Mouse (Mus musculus): ENCODE results near the gene Myo10.

Gene Myo10

GRCm38 (mm10) chr15:25795496-25795895 lies 173.2 kb downstream of the Myo10 start:
- DNase-seq (ENCODE audit: low read depth in 1 of 2, low spot score in 2 of 2) = no peak

- DNase-seq (ENCODE audit: low read depth in 1 of 2, low spot score in 2 of 2) = no peak
Measured at GRCm38 (mm10) chr15:25796353-25796752, 174.0 kb downstream of the Myo10 start.

DNA sequence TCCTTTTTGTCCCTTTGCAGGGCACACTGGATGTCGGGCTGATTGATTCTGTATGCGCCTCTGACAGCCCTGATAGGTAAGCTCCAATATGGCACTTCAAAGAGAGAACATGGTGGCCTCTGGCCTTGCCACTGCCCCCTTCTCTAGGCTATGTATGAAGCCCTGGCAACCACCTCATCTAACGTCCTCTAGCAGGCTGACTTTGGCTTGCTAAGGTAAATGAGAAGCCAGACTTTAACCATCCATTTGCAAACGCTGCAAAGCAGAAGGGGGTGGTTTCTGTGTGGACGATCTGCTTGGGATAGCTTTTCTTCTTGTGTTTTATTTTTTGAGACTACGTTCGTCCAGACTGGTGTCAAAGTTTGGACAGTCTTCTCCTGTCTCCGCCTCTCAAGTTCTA lies 174.9 kb downstream of the Myo10 start:
- no peak for DNase-seq (ENCODE audit: low read depth in 1 of 2, low spot score in 2 of 2)

- DNase-seq (ENCODE audit: low read depth in 1 of 2, low spot score in 2 of 2) = no peak
Measured at GRCm38 (mm10) chr15:25797888-25798287, 175.6 kb downstream of the Myo10 start.

DNA sequence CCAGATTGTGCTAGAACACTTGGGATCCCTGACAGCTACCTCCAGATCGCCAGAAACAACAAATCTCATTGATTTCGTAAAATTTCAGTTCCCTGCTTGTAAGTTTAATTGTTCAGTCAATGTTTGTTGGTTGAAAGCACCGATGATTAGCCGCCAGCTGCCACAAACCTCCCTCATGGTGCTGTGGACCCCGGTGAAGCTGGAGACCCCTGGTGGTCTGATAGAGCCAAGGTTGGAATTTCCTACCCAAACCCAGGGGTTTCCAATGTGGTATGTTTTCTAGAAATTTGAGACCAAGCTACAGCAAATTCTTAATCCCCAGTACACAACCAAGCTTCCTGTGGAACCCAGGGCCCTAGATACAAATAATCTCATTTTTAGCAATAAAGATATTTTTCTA lies 179.4 kb downstream of the Myo10 start:
- no peak for DNase-seq (ENCODE audit: low read depth in 1 of 2, low spot score in 2 of 2)

GRCm38 (mm10) chr15:25802194-25802593 lies 179.9 kb downstream of the Myo10 start:
- DNase-seq (ENCODE audit: low read depth in 1 of 2, low spot score in 2 of 2) = no peak

DNA sequence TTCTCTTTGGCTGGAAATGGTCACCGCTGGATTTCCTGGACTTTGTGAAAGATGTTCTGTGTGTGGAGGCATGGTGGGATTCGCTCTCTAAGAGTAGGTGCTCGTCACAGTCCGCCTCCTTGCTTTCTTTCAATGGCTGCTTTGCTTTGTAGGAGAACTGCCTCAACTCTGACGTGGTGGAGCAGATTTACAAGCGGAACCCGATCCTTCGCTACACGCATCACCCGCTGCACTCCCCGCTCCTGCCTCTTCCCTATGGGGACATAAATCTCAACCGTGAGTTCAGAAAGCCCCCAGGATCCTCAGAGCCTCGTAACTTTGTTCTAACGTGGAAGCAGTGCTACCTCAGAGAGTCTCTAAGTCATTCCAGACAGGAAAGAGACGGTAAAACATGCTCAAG lies 180.8 kb downstream of the Myo10 start:
- no peak for DNase-seq (ENCODE audit: low read depth in 1 of 2, low spot score in 2 of 2)

DNA sequence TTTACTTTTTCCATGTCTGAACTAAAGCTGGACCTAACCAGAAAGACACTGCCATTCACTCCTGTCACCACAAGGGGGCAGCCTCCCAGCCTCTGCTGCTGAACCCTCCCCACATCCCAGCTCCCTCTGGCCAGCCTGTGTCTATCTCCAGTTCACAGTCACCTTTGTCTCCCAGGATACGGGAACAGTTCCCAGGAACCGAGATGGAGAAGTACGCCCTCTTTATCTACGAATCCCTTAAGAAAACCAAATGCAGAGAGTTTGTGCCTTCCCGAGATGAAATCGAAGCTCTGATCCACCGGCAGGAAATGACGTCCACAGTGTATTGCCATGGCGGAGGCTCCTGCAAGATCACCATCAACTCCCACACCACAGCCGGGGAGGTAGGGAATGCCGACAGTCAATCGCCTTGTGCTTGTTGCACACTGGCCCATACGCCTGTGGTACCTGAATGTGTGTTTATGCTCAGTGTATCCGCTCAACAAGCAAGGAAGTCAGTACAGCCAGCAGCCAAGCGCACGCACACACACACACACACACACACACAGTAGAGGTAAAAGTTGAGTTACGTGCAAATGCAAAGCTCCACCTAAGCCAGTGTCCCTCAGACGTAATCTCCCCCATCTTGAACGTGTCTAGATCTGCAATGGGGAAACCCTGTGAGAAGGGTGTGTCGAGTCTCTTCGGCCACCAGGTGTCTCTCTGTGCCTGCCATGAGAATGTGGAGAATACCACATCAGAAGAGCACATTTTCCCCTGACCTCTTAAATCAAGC lies 183.2 kb downstream of the Myo10 start:
- DNase-seq (ENCODE audit: low read depth in 1 of 2, low spot score in 2 of 2) = peak; percentile 22 to 59

DNA sequence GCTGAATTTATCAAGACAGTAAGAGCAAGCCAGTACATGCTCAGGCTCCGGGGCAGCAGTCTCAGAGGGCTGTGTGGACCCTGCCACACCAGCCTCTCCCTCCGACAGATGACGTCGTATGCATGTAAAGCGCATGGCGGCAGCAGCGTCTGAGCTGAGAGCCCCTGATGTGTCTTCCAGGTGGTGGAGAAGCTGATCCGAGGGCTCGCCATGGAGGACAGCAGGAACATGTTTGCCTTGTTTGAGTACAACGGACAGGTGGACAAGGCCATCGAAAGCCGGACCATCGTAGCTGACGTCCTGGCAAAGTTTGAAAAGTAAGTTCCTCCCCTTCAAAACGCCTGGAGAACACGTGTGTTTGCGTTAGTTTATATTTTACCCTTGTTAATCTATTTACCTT lies 184.0 kb downstream of the Myo10 start:
- DNase-seq (ENCODE audit: low read depth in 1 of 2, low spot score in 2 of 2) = no peak

- no peak for DNase-seq (ENCODE audit: low read depth in 1 of 2, low spot score in 2 of 2)
Measured at GRCm38 (mm10) chr15:25806878-25807277, 184.6 kb downstream of the Myo10 start.

GRCm38 (mm10) chr15:25808677-25809460 lies 186.5 kb downstream of the Myo10 start:
- no peak for DNase-seq (ENCODE audit: low read depth in 1 of 2, low spot score in 2 of 2)

GRCm38 (mm10) chr15:25809669-25810068 lies 187.3 kb downstream of the Myo10 start:
- DNase-seq (ENCODE audit: low read depth in 1 of 2, low spot score in 2 of 2) = no peak

GRCm38 (mm10) chr15:25811834-25812250 lies 189.5 kb downstream of the Myo10 start:
- no peak for DNase-seq (ENCODE audit: low read depth in 1 of 2, low spot score in 2 of 2)

DNA sequence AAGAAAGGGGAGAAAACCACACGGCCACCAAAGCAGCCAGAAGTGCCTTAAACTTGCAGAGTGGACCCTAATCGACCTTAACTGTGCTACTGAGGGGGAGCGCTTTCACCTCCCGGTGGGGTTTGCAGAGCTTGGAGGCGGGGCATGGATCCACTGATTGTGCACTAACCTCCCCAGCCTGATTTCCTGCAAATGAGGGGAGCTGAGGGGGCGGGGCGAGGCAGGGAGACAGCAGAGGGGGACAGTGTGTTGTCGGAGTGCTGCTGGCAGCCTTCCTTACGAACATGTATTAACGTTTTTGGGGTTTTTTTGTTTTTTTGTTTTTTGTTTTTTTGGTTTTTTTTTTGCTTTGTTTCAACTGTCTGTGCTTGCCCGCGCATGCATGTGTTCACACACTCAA lies 190.2 kb downstream of the Myo10 start:
- DNase-seq (ENCODE audit: low read depth in 1 of 2, low spot score in 2 of 2) = no peak

DNA sequence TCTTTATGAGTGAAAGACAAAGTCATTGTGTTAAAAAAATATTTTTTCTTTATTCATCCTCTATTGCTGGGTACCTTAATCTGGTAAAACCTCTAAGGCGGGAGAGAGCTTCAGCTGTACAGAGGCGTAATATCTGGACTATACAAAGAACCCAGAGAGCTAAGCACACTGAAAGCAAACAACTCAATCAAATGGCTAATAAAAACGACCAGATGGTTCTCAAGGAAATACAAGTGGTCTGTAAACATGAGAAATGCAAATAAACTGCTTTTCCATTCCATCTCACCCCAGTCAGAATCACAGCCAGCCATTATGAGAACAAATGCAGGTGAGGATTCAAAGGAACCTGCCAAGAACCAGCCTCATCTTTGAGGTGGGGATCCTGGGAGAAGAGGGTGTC lies 192.2 kb downstream of the Myo10 start:
- no peak for DNase-seq (ENCODE audit: low read depth in 1 of 2, low spot score in 2 of 2)

DNA sequence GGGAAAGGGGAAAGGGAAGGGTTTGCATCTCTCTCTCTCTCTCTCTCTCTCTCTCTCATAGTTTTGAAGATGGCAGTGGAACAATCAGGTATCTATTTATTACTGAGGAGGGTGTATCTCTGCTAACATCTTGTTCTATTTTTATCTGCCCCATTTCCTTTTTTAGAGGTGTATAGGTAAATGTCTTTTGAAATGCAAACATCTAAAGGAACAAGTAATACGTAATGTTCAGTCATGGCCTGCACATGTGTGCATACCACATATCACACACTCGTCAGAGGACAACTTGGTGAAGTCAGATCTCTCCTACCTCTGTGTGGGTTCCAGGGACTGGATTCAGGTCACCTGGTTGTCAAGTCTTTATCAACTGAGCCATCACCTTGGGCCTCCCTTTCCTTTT lies 194.9 kb downstream of the Myo10 start:
- DNase-seq (ENCODE audit: low read depth in 1 of 2, low spot score in 2 of 2) = no peak

- DNase-seq (ENCODE audit: low read depth in 1 of 2, low spot score in 2 of 2) = no peak
Measured at GRCm38 (mm10) chr15:25821981-25822380, 199.7 kb downstream of the Myo10 start.

DNA sequence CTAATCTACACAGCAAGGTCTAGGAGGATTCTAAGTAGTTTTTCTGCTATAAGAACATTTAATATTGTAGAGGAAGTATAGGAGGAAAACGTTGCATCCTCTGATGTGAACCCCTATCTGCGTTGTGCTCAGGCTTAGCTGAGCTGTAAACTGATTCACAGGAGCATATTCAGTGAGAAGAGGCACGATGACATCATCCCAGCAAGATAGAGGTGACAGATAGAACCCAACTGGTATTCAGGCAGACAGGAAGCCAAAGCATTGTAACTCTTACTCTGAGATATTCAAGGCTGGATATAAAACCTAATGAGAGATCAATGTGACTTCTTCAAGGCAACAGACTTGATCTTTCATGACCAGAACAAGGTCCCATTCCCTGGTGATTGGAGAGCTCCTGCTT lies 200.3 kb downstream of the Myo10 start:
- no peak for DNase-seq (ENCODE audit: low read depth in 1 of 2, low spot score in 2 of 2)

DNA sequence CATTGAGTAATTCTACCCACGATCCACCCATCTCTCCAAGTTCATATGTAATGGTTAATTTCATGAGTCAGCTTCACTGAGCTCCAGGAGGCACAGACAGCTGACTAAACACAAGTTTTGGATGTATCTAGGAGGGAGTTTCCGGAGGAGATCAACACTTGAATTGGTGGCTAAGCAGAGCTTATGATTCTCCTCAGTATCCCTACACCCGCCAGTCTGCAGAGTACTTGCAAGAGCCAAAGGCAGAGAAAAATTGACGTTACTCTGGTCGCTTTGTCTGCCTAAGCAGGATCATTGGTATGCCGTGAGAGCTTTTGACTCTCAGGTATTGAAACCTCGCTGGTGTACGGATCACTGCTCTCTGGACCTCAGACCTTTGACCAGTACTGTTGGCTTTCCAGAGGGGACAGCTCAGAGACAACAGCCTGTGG lies 204.2 kb downstream of the Myo10 start:
- DNase-seq (ENCODE audit: low read depth in 1 of 2, low spot score in 2 of 2) = no peak

DNA sequence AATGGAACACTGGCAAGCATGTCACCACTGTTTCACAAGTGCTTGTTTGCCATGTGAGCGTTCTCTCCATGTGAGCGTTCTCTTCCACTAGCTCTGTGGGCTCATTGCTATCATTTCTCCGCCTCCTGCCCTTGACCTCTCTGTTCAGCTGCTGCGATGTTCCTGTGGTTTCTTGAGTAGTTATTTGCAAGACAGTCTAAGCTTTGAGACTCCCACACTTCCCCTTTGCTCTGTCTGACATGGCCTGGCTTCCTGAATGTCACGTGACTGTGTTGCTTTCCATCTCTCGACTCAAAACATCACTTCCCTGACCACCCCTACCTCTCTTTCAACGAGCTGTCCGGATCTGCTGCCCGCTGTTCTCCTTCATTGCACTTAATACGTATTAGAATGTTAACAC lies 206.1 kb downstream of the Myo10 start:
- DNase-seq (ENCODE audit: low read depth in 1 of 2, low spot score in 2 of 2) = peak; percentile 50 to 54

DNA sequence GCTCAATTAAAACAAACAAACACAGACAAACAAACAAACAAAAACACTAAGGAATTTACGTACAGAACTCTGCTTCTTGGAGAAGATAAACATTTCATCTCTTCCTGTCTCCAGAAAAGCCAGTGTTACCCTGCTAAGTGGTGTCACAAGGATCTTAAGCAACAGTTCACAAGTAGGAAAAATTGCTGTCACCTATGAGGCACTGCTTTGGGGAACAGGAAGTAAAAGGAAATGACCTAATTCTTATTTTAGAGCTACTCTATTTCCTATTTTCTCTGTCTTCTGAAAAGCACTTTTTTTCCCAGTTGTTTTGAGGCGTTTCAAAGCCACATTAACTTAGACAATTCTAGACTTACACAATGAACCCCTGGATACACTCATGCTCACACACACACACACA lies 208.1 kb downstream of the Myo10 start:
- no peak for DNase-seq (ENCODE audit: low read depth in 1 of 2, low spot score in 2 of 2)

GRCm38 (mm10) chr15:25834282-25834681 lies 212.0 kb downstream of the Myo10 start:
- DNase-seq (ENCODE audit: low read depth in 1 of 2, low spot score in 2 of 2) = no peak
